Mouse (Mus musculus) urinary bladder, postnatal 10 days (tissue): Measurements from ENCODE around the gene Gng8.

Experiments used
- DNase-seq: peaks from one replicate; pipeline ENCODE4 v3.0.0; 2022; ENCODE audit warnings: low spot score

Gene Gng8

GRCm38 (mm10) chr7:16876006-16876405 lies 15.6 kb upstream of the Gng8 start:
- DNase-seq = no peak

GRCm38 (mm10) chr7:16876608-16877007 lies 15.0 kb upstream of the Gng8 start:
- no peak for DNase-seq

GRCm38 (mm10) chr7:16877717-16878116 lies 13.9 kb upstream of the Gng8 start:
- DNase-seq = no peak

- no peak for DNase-seq
These were observed 11.6 kb upstream of the Gng8 start for GRCm38 (mm10) chr7:16879796-16880547.

GRCm38 (mm10) chr7:16880615-16881014 lies 11.0 kb upstream of the Gng8 start:
- DNase-seq = no peak

- no peak for DNase-seq
These were observed 8.4 kb upstream of the Gng8 start for GRCm38 (mm10) chr7:16883162-16883561.

- DNase-seq = no peak
These were observed 7.3 kb upstream of the Gng8 start for GRCm38 (mm10) chr7:16884334-16884733.

GRCm38 (mm10) chr7:16885271-16885776 lies 6.3 kb upstream of the Gng8 start:
- no peak for DNase-seq

GRCm38 (mm10) chr7:16885905-16886304 lies 5.7 kb upstream of the Gng8 start:
- no peak for DNase-seq

GRCm38 (mm10) chr7:16890536-16890935 lies 1.1 kb upstream of the Gng8 start:
- no peak for DNase-seq

GRCm38 (mm10) chr7:16890944-16891343 lies 642 bp upstream of the Gng8 start:
- no peak for DNase-seq

GRCm38 (mm10) chr7:16892352-16892730 lies 755 bp downstream of the Gng8 start:
- DNase-seq = no peak

- DNase-seq = no peak
These were observed 2.0 kb downstream of the Gng8 start for GRCm38 (mm10) chr7:16893612-16894011.

- DNase-seq = no peak
These were observed 2.7 kb downstream of the Gng8 start for GRCm38 (mm10) chr7:16894279-16894678.

GRCm38 (mm10) chr7:16895000-16895399 lies 3.4 kb downstream of the Gng8 start:
- no peak for DNase-seq

- DNase-seq = no peak
These were observed 3.9 kb downstream of the Gng8 start for GRCm38 (mm10) chr7:16895511-16895910.

- DNase-seq = no peak
These were observed 8.9 kb downstream of the Gng8 start for GRCm38 (mm10) chr7:16900526-16900925.

- DNase-seq = no peak
These were observed 11.9 kb downstream of the Gng8 start for GRCm38 (mm10) chr7:16903439-16903955.

GRCm38 (mm10) chr7:16904120-16904675 lies 12.6 kb downstream of the Gng8 start:
- DNase-seq = no peak

- DNase-seq = no peak
These were observed 14.0 kb downstream of the Gng8 start for GRCm38 (mm10) chr7:16905491-16906021.

GRCm38 (mm10) chr7:16906281-16906680 lies 14.7 kb downstream of the Gng8 start, which contains the start of gene Ptgir:
TSS of gene Ptgir (plus strand) at chr7:16906490.
- no peak for DNase-seq

GRCm38 (mm10) chr7:16906889-16907559 lies 15.4 kb downstream of the Gng8 start:
- DNase-seq = no peak

- DNase-seq = no peak
These were observed 16.3 kb downstream of the Gng8 start for GRCm38 (mm10) chr7:16907842-16908241.
